Mouse (Mus musculus): ENCODE measurements around the gene Ppfia1. TPM values are rescaled to one million over a fixed set of nuclear protein-coding genes. Genes with fewer than 3 reads are reported as not detected.
A peak's percentile ranks its signal among the peaks of the same experiment; 100 is the strongest.

The Ppfia1 gene
- polyA plus RNA-seq, 1 experiment, result 77.6 TPM

GRCm38 (mm10) chr7:144545231-144545630, 8.3 kb downstream of the Ppfia1 start:
- WGBS, result 51% methylated on average over 3 of the region's 3 CpGs
- Histone ChIP-seq H3K27me3 (ENCODE audit: control insufficient read depth, insufficient read depth, low read length) (no peaks in the 10 kb centered on the region), H3K4me1 (ENCODE audit: control insufficient read depth, insufficient read depth, low read length) (peaks cover 14% of the 10 kb centered on the region), H3K4me3 (replicated peaks; ENCODE audit: insufficient read depth, low read depth, low read length) (no peak overlapping the region), H3K27ac (ENCODE audit: insufficient read depth, low read length) (no peak overlapping the region)
- no peak for DNase-seq
- no peak for TF ChIP-seq POLR2A (IDR thresholded peaks at IDR 0.05; ENCODE audit: borderline replicate concordance, insufficient read depth, low read length)
- no peak for TF ChIP-seq CTCF (IDR thresholded peaks at IDR 0.05; ENCODE audit: borderline replicate concordance, insufficient read depth, low read depth, low read length)

DNA sequence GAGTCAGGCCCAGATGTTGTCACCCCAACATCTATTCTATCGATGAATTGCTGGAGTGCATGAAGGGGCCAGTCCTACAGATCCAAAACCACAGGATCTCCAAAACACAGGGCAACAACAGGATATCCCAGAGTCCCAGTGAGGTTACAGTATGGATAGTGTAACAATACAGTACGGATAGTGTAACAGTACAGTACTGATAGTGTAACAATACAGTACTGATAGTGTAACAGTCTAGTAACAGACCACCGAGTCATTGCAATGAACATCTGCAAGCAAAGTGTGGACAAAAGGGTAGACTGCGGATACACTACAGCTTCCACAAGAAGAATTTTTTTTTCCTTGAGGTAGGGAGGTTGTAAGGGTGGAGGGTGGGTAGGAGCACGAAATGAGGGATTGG, 12.2 kb downstream of the Ppfia1 start:
- DNase-seq, result no peak
- no peak overlapping the region for H3K27ac ChIP-seq (ENCODE audit: insufficient read depth, low read length)
- no peaks in the 10 kb centered on the region for H3K27me3 ChIP-seq (ENCODE audit: control insufficient read depth, insufficient read depth, low read length)
- 91% methylated on average over 5 of the region's 5 CpGs for WGBS
- TF ChIP-seq CTCF (IDR thresholded peaks at IDR 0.05; ENCODE audit: borderline replicate concordance, insufficient read depth, low read depth, low read length) (no peak), POLR2A (IDR thresholded peaks at IDR 0.05; ENCODE audit: borderline replicate concordance, insufficient read depth, low read length) (no peak)
- peaks cover 42% of the 10 kb centered on the region for H3K4me1 ChIP-seq (ENCODE audit: control insufficient read depth, insufficient read depth, low read length)
- no peak overlapping the region for H3K4me3 ChIP-seq (replicated peaks; ENCODE audit: insufficient read depth, low read depth, low read length)

DNA sequence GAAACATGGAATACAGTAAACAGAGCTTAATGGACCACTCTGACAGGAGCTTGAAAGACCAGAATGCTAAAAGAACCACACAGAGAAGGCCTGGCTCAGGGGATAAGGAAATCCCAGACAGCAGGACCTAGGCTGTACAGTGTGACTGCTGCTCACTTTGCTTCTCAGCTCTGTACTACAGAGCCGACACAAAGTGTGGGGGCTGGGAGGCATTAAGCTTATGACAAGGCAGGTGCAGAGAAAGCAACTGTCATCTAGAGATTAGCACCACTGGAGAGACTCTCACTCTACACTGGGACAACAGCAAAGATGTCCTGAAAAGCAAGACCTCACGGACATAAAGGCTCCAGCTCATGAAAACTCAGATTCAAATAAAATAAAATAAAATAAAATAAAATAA, 14.4 kb downstream of the Ppfia1 start:
- WGBS, result 52% methylated on average over 2 of the region's 2 CpGs
- H3K27ac ChIP-seq (ENCODE audit: insufficient read depth, low read length), result peak overlapping the region; percentile 59; the same call in 1 of the 2 replicates
- H3K4me3 ChIP-seq (replicated peaks; ENCODE audit: insufficient read depth, low read depth, low read length), result no peak overlapping the region
- H3K4me1 ChIP-seq (ENCODE audit: control insufficient read depth, insufficient read depth, low read length), result peaks cover 49% of the 10 kb centered on the region
- TF ChIP-seq CTCF (IDR thresholded peaks at IDR 0.05; ENCODE audit: borderline replicate concordance, insufficient read depth, low read depth, low read length) (no peak), POLR2A (IDR thresholded peaks at IDR 0.05; ENCODE audit: borderline replicate concordance, insufficient read depth, low read length) (no peak)
- no peaks in the 10 kb centered on the region for H3K27me3 ChIP-seq (ENCODE audit: control insufficient read depth, insufficient read depth, low read length)
- DNase-seq, result no peak

- Histone ChIP-seq H3K27ac (ENCODE audit: insufficient read depth, low read length) (peak overlapping the region; percentile 79), H3K4me3 (replicated peaks; ENCODE audit: insufficient read depth, low read depth, low read length) (no peak overlapping the region), H3K27me3 (ENCODE audit: control insufficient read depth, insufficient read depth, low read length) (no peaks in the 10 kb centered on the region), H3K4me1 (ENCODE audit: control insufficient read depth, insufficient read depth, low read length) (peaks cover 44% of the 10 kb centered on the region)
- peak; percentile 58 to 61 for DNase-seq
- 10% methylated on average over 4 of the region's 4 CpGs for WGBS
- TF ChIP-seq CTCF (IDR thresholded peaks at IDR 0.05; ENCODE audit: borderline replicate concordance, insufficient read depth, low read depth, low read length) (no peak), POLR2A (IDR thresholded peaks at IDR 0.05; ENCODE audit: borderline replicate concordance, insufficient read depth, low read length) (no peak)
These were observed 15.4 kb downstream of the Ppfia1 start for GRCm38 (mm10) chr7:144538030-144538644.

DNA sequence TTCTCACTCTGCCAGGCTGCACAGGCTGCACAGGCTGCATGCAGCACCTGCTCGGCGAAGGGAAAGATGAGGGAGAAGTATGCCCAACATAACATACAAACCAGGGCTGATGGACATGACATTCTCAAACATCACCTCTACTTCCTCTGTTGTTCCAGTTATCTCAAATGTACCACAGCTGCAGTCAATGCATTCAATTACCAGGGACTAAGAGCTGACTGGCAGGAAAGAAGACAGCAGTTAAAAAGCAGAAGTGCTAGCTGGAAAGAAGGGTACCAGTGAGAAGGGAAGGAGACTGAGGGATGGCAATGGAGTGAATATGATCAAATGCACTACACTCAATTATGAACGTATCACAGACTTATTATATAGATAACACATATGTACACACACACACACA, 17.2 kb downstream of the Ppfia1 start:
- H3K27ac ChIP-seq (ENCODE audit: insufficient read depth, low read length), result no peak overlapping the region
- TF ChIP-seq POLR2A (IDR thresholded peaks at IDR 0.05; ENCODE audit: borderline replicate concordance, insufficient read depth, low read length) (no peak), CTCF (IDR thresholded peaks at IDR 0.05; ENCODE audit: borderline replicate concordance, insufficient read depth, low read depth, low read length) (no peak)
- no peak overlapping the region for H3K4me3 ChIP-seq (replicated peaks; ENCODE audit: insufficient read depth, low read depth, low read length)
- peaks cover 56% of the 10 kb centered on the region for H3K4me1 ChIP-seq (ENCODE audit: control insufficient read depth, insufficient read depth, low read length)
- H3K27me3 ChIP-seq (ENCODE audit: control insufficient read depth, insufficient read depth, low read length), result no peaks in the 10 kb centered on the region
- 40% methylated on average over 3 of the region's 3 CpGs for WGBS
- DNase-seq, result no peak

GRCm38 (mm10) chr7:144534773-144535172, 18.8 kb downstream of the Ppfia1 start:
- Histone ChIP-seq H3K4me3 (replicated peaks; ENCODE audit: insufficient read depth, low read depth, low read length) (no peak overlapping the region), H3K27me3 (ENCODE audit: control insufficient read depth, insufficient read depth, low read length) (no peaks in the 10 kb centered on the region), H3K4me1 (ENCODE audit: control insufficient read depth, insufficient read depth, low read length) (peaks cover 57% of the 10 kb centered on the region), H3K27ac (ENCODE audit: insufficient read depth, low read length) (no peak overlapping the region)
- TF ChIP-seq CTCF (IDR thresholded peaks at IDR 0.05; ENCODE audit: borderline replicate concordance, insufficient read depth, low read depth, low read length), result no peak
- no peak for TF ChIP-seq POLR2A (IDR thresholded peaks at IDR 0.05; ENCODE audit: borderline replicate concordance, insufficient read depth, low read length)
- no peak for DNase-seq
- WGBS, result 46% methylated on average over 3 of the region's 3 CpGs

GRCm38 (mm10) chr7:144531585-144532378, 21.7 kb downstream of the Ppfia1 start:
- H3K4me3 ChIP-seq (replicated peaks; ENCODE audit: insufficient read depth, low read depth, low read length), result no peak overlapping the region
- no peaks in the 10 kb centered on the region for H3K27me3 ChIP-seq (ENCODE audit: control insufficient read depth, insufficient read depth, low read length)
- no peak for TF ChIP-seq CTCF (IDR thresholded peaks at IDR 0.05; ENCODE audit: borderline replicate concordance, insufficient read depth, low read depth, low read length)
- no peak for TF ChIP-seq POLR2A (IDR thresholded peaks at IDR 0.05; ENCODE audit: borderline replicate concordance, insufficient read depth, low read length)
- 53% methylated on average over 7 of the region's 7 CpGs for WGBS
- H3K27ac ChIP-seq (ENCODE audit: insufficient read depth, low read length), result no peak overlapping the region
- H3K4me1 ChIP-seq (ENCODE audit: control insufficient read depth, insufficient read depth, low read length), result peaks cover 55% of the 10 kb centered on the region
- no peak for DNase-seq

DNA sequence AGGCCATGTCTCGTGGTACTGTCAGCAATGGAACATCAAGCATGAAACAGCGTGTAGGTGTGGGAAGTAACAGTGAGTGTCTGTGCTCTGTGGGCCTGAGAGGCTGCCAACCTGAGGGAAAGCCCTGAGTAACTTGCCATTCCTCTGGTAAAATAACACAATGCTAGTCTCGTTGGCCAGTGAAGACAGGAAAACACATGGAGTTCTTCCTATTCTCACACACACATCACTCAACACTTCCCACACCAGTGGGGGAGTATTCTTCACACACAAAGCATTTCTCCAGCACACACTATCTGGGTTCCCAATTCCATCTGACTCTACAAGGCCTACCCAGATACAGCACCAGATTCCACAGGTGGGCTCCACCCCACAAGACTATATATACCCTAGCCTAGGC, 23.7 kb downstream of the Ppfia1 start:
- H3K4me1 ChIP-seq (ENCODE audit: control insufficient read depth, insufficient read depth, low read length), result peaks cover 54% of the 10 kb centered on the region
- WGBS, result 45% methylated on average over 3 of the region's 3 CpGs
- TF ChIP-seq POLR2A (IDR thresholded peaks at IDR 0.05; ENCODE audit: borderline replicate concordance, insufficient read depth, low read length) (no peak), CTCF (IDR thresholded peaks at IDR 0.05; ENCODE audit: borderline replicate concordance, insufficient read depth, low read depth, low read length) (no peak)
- H3K27me3 ChIP-seq (ENCODE audit: control insufficient read depth, insufficient read depth, low read length), result no peaks in the 10 kb centered on the region
- H3K4me3 ChIP-seq (replicated peaks; ENCODE audit: insufficient read depth, low read depth, low read length), result no peak overlapping the region
- no peak overlapping the region for H3K27ac ChIP-seq (ENCODE audit: insufficient read depth, low read length)
- DNase-seq, result no peak

Data from cerebellum, adult 2 months (tissue).